Mouse (Mus musculus) thymus, postnatal 10 days (tissue): ENCODE measurements around the gene Tnk1.

Experiments used
- DNase-seq, 2 experiments: peaks; one replicate each; pipeline ENCODE4 v3.0.0; 2021; ENCODE audit warnings: low spot score in 2 of 2

Tnk1 gene

DNA sequence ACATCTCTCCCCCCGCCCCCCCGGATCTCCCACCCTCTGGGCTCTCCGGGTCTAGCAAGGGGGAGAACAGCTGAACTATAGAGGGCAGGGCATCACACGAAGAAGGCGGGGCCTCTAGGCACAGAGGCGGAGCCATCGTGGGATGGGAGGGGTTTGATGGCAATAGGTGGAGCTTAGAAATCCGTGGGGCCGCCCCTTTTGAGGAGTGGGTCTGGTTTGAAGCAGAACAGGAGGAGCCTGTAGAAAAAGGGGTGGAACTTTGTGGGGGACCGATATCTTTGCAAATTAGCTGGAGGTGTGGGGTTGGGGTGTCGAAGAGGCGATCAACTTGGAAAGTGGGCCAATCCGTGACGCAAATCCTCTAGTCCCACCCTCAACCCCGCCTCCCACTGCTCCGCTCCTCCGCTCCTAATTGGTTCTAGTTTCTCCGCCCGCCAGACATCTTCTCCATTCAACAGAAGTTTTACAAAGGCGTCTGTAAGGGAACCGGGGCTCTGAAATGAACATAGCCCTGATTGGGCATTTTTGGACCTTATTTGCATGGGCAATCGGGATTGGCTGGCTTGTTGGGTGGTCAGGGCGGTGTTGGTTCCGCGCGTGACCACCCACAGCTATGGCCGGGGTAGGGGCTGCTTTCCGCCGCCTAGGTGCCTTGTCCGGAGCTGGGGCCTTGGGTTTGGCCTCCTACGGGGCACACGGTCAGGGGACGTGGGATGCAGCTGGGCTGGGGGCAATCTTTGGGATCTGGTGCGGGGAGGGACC lies 20.4 kb downstream of the Tnk1 start, which contains the start of gene Tmem256:
TSS of gene Tmem256 (plus strand) at position 563 of the 762 bp plus-strand sequence.
- peak; percentile 87 to 89 for DNase-seq

DNA sequence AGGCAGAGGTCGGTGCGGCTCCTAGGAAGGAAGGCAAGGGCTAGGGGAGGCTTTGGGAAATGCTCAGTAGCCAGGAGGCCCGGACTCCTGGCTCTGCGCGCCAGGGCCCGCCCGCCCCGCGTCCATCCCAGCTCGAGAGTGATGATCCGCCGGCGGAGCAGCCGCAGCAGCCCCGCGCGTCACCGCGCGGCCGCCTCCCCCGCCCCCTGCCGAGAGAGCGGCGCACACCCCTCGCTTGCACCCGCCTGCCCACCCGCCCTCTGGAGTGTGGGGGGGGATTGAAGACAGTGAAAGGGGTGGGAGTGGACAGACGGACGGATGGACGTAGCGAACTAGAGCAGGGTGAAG lies 21.0 kb downstream of the Tnk1 start, which contains the start of gene Nlgn2:
TSS of gene Nlgn2 (minus strand) at position 181 of the 348 bp plus-strand sequence.
- no peak for DNase-seq

DNA sequence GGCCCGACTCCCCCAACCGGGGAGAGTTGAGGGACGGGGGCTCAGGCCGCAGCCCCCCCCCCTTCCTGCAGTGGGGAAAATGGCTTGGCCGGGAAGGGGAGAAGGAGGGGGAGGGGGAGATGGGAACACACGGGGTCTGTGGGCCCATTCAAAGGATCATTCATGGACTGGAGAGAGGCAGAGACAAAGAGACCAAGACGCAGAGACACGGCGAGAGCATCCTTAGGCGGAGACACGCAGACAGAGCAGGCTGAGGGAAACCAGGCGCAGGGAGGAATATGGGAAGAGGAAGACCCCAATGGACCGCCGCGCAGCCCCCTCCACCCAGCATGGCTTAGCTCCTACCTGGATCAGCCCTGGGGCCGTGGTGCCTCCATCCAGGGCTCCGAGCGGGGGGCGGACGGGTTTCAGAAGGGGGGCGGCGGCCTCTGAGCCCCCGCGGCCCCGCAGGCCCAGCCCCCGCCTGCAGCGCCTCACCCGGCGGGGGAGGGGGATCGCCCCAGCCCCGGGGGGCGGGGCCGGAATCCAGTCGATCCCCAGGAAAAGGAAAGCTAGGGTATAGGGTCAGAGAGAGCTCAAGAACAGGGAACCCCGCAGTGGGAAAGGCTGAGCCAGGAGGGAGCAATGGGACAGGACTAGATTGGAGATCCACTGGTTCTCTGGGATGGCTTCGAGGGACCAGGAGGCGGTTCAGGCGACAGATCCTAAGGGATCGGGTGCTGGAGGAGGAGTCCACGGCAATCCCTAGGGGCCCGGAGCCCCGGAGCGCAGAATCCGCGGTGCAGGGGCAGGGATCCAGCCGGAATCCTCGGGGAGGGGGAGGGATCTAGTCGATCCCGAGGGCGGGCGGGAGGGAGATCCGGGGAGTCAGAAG lies 21.6 kb downstream of the Tnk1 start:
- DNase-seq, result no peak

DNA sequence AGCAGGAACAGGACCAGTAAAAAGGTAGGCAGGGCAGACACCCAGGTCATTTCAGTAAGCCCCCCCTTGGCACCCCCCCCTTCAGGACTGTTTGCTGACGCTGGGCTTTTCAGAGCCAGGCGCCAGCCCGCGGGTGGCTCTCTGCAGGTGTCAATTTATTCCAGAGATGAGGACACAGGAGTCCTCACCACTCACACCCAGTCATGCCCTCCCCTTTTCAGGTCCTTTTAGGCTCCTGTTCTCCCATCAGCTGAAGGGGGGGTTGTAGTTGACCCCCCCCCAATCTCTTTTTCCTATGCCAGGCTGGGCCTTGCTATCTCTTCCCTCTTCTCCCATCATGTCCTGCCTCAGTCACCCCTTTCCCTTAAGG lies 22.6 kb downstream of the Tnk1 start:
- DNase-seq, result no peak

DNA sequence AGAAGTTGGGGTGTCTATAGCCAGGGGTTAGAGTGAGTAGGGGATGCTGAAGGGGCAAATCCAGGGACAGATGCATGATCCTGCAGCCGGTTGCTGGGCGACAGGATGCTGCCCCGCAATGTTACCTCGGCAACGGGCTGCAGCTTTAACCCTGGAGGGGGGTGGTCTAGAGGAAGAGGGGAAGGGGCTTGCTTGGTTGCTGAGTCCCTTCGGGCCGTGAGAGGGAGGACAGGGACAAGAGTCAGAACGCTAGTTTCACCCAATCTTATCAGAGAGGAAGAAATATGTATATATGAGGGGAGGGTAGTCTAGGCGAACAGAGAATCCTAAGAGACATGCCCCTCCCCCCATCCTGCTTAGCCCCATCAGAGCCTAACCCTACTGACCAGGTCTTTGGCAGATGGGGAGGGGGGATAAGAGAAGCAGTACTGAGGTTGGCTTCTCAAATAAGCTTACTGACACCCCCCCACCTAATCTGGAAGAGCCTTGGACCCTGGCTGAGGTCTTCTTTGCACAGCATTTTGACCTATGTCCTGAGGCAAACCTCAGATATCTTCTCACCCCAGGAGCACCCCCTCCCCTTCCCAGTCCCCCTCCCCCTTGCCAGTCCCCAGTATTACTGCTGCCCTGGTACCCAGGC lies 23.1 kb downstream of the Tnk1 start:
- no peak for DNase-seq

DNA sequence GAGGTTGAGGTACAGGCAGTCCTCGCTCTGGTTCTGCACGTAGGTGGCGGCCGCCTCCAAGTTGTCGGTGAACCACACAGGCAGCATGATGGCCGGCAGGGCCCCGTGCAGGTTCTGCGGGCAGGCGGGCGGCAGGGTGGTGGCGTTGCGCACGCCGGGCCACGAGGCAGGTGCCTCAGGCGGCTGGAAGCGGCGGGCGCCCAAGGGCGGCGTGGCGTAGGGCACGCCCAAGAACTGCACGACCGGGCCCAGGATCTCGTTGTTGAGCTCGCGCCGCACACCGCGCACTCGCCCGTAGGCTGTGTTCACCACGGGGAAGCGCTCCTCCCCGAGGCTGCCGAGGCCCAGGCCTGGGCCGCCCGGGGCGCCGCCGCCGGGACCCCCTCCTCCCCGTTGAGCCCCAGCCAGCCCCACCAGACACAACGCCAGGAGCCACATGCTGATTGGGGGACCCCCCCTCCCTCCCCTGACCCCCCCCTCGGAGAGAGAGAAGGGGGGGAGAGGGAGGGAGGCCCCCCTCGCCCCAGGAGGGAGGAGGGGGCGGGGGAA lies 24.5 kb downstream of the Tnk1 start:
- peak; percentile 42 to 67 for DNase-seq

DNA sequence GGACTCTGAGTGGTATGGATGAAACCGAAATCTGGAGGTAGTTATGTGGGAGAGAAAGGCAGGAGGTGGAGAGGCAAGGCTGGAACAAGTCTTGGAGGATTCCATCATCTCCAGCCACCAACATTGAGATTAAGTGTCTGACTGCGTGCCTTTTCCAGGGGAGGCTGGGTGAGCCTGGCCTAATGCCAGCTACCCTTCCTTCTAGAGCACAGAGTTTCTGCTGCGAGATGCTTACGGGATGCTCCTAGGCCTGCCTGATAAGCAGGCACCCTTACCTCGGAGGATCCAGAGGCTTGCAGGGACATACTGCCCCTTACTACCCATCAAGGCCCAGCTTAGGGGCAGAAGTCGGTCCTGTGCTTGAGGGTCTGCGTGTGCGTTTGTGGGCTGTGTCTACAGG lies 25.0 kb downstream of the Tnk1 start:
- no peak for DNase-seq

DNA sequence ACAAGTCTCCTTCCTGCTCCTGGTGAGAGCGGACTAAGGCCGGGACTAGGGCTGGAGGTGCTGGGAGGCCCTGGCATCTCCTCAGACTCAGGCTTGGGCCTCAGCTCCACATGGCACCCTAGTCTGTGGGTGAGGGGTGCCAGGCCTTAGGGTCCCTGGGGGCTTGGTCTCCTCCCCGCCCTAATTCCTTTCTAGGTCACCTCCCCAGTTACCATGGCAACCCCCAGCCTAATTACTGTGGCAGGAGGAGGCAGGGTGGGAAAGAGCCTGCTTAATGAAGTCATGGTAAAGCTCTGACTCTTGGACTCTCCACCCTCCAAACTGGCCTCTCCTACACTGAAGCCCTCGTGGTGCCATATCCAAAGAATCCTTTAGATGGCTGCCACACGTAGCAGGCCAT lies 29.7 kb downstream of the Tnk1 start:
- no peak for DNase-seq

DNA sequence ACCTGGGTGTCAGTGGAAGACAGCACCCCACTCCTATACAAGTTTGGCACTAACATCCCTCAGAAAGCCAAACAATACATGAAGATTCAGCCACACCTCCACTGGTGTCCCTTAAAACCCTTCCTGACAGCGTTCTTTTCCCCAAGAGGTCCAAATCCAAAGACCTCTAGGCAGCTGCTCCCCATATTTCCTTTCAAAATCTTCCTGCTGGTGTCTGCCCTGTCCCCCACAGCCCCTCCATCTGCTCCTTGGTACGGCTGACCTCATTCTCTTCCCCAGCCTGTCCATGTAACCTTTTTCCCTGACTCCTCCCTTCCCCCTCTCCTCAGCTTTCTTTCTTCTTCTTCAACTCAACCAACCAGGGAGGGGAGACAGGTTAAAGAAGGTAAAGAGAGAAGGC lies 35.1 kb downstream of the Tnk1 start:
- no peak for DNase-seq

DNA sequence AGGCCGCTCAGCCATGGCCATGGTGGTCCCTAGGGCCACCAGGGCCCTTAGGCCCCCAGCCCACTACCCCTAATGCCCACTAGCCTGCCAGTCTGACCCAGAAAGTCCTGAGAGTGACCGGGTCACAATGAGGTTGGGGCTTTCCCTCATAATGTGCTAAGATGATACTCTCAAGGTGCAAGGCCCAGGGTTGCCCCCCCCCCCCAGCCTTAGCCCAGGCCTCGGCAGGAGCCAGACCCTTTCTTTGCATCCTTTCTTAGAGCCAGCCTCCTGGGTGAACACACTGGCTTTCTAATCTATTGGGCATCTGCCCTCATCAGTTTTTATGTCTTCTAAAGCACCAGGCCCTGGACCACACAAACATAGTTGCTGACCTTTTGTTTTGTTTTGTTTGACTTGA lies 36.5 kb downstream of the Tnk1 start, which contains the start of gene Spem1:
TSS of gene Spem1 (minus strand) at position 101 of the 400 bp plus-strand sequence.
- DNase-seq, result no peak

DNA sequence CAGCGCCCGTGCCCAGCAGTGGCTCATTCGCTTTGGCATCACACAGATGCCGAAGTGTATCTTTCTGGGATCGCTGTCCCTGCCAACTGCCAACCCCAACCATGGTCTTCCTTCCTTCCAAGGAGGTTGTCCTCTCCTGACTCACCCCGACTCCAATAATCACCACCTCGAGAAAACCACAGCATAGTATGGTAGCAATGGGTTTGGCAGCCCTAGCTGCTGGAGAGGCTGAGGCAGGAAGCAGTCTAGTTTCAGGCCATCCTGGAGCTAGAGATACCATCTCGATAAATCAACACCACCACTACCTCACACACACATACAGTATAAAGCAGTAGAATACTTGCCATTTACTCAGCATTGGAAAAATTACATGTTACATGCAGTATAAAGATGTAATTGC lies 39.7 kb downstream of the Tnk1 start:
- DNase-seq, result no peak

DNA sequence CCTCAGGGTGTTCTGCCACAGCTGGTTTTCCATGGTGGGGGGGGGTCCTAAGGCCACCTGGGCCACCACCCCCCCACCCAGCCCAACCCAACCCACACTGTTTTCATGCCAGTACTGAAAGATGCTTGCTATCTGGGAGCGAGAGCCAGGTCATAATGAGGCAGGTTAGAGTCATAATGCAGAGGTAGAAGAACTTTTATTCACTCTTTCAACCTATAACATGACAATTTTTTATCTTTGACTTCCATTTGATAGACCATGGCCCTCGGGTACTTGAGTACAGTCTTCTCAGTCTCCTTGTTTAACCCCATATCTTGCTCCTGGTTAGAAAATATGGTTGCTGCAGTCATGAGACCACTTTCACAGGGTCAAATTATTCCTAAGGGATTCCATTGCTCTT lies 40.2 kb downstream of the Tnk1 start, which contains the start of gene Spem2:
TSS of gene Spem2 (minus strand) at position 101 of the 400 bp plus-strand sequence.
- DNase-seq, result no peak

DNA sequence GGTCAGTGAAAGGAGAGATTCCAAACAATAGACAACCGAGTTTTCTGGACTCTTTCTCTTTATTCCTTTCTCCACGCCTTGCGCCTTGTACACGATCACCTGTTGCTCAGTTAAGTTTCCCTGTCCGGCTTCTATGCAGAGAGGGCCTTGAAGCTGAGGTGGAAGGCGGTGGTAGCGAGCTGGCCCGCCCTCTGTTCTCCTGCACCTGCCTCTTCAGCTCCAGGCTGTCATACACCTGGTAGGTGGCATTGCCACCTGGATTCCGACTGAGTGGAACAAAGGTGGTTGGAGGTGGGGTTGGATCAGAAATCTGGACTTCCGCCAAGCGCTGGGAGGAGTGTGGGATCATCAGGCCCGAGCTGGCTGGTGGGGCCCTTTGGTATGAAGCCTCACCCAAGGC lies 42.0 kb downstream of the Tnk1 start:
- no peak for DNase-seq

DNA sequence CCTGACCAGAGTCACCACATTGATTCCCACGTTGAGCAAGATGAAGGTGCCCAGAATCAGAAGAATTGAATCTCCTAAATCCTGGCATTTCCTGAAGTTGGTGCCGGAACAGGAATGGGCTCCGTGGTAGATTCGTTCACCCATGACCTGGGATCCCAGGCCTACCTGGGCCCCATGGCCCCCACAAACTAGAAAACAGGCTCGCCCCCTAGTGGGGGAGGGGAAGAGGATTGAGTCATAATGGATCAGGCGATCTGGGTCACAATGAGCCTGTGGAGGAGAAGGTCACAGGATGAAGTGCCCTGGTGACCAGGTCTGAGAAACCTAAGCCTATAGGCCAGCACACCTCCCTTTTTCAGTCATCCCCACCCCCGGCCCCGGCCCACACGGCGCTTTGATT lies 43.4 kb downstream of the Tnk1 start, which contains the start of gene Gm39566:
TSS of gene Gm39566 (minus strand) at position 144 of the 400 bp plus-strand sequence.
- peak in 1 of 2 experiments; percentile 37 for DNase-seq

DNA sequence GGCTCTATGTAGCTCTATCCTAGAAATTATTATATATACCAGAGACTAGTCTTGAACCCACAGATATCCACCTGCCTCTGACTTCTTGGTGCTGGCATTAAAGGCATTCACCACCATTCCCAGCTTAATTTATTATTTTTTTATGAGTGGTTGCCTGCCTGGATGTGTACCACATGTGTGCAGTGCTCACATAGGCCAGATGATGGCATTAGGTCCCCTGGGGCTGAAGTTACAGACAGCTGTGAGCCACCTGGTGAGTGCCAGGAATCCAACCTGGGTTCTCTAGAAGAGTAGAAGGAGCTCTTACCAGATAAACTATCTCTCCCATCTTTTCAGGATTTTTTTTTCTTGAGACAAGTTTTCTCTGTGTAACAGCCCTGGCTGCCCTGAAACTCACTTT lies 48.2 kb downstream of the Tnk1 start:
- DNase-seq, result no peak

DNA sequence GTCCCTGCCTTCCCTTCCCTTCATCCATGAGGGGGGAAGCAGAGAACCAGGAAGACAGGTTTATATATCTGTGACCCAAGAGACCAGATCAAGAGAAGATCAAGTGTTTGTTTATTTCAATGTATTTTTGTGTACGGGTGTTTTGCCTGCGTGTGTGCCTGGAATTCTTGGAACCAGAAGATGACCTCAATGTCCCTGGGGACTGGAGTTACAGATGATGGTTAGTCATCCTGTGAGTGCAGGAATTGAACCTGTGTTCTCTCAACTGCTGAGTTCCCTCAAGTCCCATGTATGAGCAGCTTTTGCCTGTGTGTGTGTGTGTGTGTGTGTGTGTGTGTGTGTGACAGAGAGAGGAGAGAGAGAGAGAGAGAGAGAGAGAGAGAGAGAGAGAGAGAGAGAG lies 50.9 kb downstream of the Tnk1 start:
- DNase-seq, result no peak

DNA sequence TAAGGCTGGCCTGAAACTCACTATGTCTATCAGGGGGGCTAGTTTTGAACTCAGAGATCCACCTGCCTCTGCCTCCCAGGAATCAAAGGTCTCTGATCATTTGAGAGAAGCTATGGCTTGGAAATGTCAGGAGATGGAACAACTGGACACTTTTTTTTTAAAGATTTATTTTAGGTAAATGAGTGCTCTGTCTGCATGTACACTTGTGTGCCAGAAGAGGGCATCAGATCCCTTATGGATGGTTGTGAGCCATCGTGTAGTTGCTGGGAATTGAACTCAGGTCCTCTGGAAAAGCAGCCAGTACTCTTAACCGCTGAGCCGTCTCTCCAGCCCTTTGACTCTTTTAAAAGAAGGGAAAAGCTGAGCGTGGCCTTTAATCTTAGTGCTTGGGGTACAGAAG lies 52.2 kb downstream of the Tnk1 start:
- DNase-seq, result no peak

DNA sequence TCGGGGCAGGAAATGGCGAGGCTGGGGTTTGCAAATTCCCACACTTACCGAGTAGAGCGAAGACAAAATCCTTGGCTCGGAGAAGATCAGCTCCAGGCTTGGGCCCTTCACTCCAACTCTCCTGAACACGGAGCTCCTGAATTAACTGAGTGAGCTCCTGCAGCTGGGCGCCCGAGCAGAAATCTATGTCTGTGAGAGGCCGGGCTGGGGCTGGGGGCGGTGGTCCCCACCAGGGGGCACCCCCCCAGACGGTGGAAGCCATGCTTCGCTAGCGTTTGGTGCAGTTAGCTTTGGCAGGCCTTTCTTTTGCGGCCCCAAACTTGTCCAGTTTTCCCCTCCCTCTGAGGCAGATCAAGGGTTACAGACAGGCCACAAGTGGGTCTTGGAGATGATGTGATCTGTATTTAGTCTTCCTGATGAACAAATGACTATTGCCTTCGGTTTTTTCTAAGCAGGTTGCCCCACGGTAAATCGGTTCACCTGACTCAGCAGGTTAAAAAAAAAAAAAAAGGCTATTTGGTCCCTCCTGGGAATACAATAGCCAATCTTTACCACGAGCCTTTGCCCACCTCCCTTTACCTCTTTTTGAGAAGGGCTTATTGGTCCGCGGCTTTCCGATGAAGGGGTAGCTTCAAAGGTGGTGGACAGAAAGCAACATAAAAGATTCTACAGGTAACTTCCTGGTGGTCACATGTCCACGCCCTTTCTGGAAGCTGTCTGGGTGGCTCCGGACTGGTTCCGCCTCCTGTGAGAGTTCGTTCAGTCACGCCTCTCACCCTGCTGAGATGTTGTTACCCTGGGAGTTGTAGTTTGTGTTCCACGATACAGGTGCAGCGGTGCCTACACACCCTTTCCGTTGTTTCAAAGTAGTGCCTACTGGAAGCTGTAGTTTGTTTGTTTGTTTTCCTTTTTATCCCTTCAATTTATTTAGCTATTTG lies 53.3 kb downstream of the Tnk1 start, which contains the start of gene Tmem102:
TSS of gene Tmem102 (minus strand) at position 653 of the 938 bp plus-strand sequence.
- no peak for DNase-seq

DNA sequence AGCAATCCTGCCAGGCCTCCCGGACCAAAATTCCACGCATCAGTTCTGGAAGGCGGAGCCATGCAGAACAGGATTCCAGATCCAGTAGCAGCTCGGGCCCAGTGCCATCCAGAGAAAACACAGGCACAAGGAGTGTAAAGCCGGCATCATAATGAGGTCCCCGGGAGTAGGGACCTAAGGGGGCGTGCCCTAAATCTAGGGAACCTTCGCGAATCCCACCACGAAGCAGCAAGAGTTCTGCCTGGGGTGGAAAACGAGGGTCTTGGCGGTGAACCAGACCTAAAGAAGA lies 53.9 kb downstream of the Tnk1 start:
- DNase-seq, result no peak

DNA sequence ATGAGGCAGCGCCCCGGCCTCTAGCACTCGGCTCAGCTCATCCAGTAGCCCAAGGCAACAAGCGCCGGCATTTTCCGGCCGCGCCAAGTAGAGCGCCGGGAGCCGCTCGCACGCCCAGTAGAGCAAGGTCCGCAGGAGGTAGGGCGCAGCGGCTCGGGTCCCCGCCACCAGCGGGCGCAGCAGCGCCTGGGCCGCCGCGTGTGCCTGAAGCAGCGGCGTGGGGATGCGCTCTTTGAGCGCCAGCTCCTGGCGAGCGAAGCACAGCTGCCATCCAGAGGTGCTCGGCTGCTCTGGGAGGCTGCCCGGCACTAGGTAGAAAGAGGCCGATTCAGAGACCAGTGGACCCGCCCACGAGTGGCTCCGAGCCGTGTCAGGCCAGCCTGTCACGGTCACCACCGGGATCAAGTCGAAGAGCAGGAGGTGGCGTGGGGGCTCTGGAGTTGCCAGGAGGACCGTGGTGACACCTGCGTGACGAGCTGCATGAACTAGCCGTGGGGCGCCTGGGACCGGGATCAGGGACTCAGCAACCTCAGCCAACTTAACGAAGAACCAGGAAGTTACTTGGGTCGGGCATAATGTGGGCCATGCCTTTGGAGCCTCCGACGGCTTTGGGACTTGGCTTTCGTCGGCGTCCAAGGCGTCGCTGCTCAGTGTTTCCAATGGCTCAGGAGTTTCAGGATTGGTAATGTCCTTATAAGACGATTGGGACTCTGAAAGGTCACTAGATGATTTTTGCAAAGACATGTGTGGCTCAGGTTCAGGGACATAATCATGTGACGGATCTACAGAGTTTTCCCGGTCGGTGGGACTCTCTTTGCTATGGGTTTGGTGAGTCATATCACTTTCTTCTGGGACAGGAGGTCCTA lies 54.5 kb downstream of the Tnk1 start:
- DNase-seq, result peak; percentile 58 to 79
